Mouse (Mus musculus): ENCODE measurements around the gene Olfr165. TPM values are rescaled to one million over a fixed set of nuclear protein-coding genes. Genes with fewer than 3 reads are reported as not detected.
"Not testable (repeated sequence)": the region's sequence is repeated elsewhere in the genome, so short reads cannot be mapped to it uniquely, and the experiment has no call there.

The Olfr165 gene
- not detected in 2 replicates for polyA plus RNA-seq (2014; fragmentation: Nextera tagmentation; extraction: Ambion mirVana)

GRCm38 (mm10) chr16:19423034-19423433 lies at the start of gene Olfr165:
Gene Olfr165 (minus strand): TSS chr16:19423134.
- ATAC-seq (ENCODE audit: low read depth) (no peak), DNase-seq (ENCODE audit: low spot score) (no peak)
- no peaks in the 10 kb centered on the region for H3K36me3 ChIP-seq (ENCODE audit: control insufficient read depth, insufficient read depth, low read length)
- H3K27me3 ChIP-seq (replicated peaks; ENCODE audit: control insufficient read depth, insufficient read depth, low read length) = no peaks in the 10 kb centered on the region
- WGBS = 50% methylated on average over 1 of the region's 1 CpGs
- H3K9ac ChIP-seq (ENCODE audit: low read depth, low read length) = no peak within 1 kb of the TSS
- H3K4me2 ChIP-seq (ENCODE audit: low read depth, low read length) = no peak within 1 kb of the TSS
- no peak within 1 kb of the TSS for H3K4me3 ChIP-seq (ENCODE audit: low read depth, low read length)
- H3K27ac ChIP-seq (replicated peaks; ENCODE audit: low read depth, low read length) = no peak within 1 kb of the TSS
- H3K9me3 ChIP-seq (ENCODE audit: control insufficient read depth, low read length) = no peaks in the 10 kb centered on the region
- no peaks in the 10 kb centered on the region for H3K4me1 ChIP-seq (ENCODE audit: control insufficient read depth, insufficient read depth, low read length)

DNA sequence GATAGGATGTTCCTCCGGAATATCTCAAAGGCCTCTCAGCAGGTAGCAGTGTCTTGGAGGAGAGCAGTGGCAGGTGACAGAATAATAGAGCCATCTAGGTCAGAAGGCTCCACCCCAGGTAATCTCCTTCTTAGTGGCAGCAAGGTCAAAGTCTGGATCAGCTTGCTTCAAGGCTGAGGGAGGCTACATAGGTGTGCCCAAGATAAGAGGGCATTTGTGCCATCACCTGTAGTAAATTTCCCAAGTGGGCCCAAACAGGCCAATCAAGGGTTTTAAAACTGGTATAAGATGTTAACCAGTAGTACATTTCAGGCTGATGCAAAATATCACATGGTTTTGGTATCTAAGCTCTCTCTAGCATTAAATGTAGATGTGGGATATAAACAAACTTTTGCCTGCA lies 41.4 kb upstream of the Olfr165 start:
- H3K4me3 ChIP-seq (ENCODE audit: low read depth, low read length) = no peak overlapping the region
- no peak overlapping the region for H3K27ac ChIP-seq (replicated peaks; ENCODE audit: low read depth, low read length)
- no peaks in the 10 kb centered on the region for H3K4me1 ChIP-seq (ENCODE audit: control insufficient read depth, insufficient read depth, low read length)
- H3K27me3 ChIP-seq (replicated peaks; ENCODE audit: control insufficient read depth, insufficient read depth, low read length) = no peaks in the 10 kb centered on the region
- WGBS = 94% methylated on average over 1 of the region's 1 CpGs
- H3K9me3 ChIP-seq (ENCODE audit: control insufficient read depth, low read length) = no peaks in the 10 kb centered on the region
- no peaks in the 10 kb centered on the region for H3K36me3 ChIP-seq (ENCODE audit: control insufficient read depth, insufficient read depth, low read length)
- H3K9ac ChIP-seq (ENCODE audit: low read depth, low read length) = no peak overlapping the region
- DNase-seq (ENCODE audit: low spot score) (no peak), ATAC-seq (ENCODE audit: low read depth) (no peak)
- H3K4me2 ChIP-seq (ENCODE audit: low read depth, low read length) = no peak overlapping the region

- H3K27ac ChIP-seq (replicated peaks; ENCODE audit: low read depth, low read length); H3K4me1 ChIP-seq (ENCODE audit: control insufficient read depth, insufficient read depth, low read length); H3K27me3 ChIP-seq (replicated peaks; ENCODE audit: control insufficient read depth, insufficient read depth, low read length); H3K36me3 ChIP-seq (ENCODE audit: control insufficient read depth, insufficient read depth, low read length); H3K4me2 ChIP-seq (ENCODE audit: low read depth, low read length); H3K9ac ChIP-seq (ENCODE audit: low read depth, low read length); DNase-seq (ENCODE audit: low spot score); H3K9me3 ChIP-seq (ENCODE audit: control insufficient read depth, low read length); ATAC-seq (ENCODE audit: low read depth); H3K4me3 ChIP-seq (ENCODE audit: low read depth, low read length): not testable (repeated sequence)
- WGBS = 77% methylated on average over 4 of the region's 4 CpGs
These were observed 35.8 kb upstream of the Olfr165 start for GRCm38 (mm10) chr16:19458741-19459140.

DNA sequence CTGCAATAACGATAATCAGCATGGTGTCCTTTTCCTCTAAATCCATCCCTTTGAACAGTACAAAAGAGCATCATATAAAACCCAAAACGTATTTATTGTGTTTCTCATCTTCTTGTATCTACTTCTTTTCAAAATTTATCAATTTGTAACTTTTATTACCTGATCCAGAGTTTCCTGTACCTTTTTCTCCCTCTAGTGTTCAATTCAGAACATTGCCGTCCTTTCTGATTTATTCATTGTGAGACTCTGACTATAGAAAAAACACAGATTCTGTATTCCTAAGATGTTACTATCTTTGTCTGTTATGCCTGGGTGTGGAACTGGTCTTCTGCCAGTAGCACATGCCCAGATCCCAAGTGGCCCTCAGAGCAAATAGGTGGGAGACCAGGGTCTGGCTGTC lies 35.0 kb downstream of the Olfr165 start:
- no peaks in the 10 kb centered on the region for H3K27me3 ChIP-seq (replicated peaks; ENCODE audit: control insufficient read depth, insufficient read depth, low read length)
- H3K27ac ChIP-seq (replicated peaks; ENCODE audit: low read depth, low read length) = no peak overlapping the region
- DNase-seq (ENCODE audit: low spot score) = no peak
- no peak overlapping the region for H3K4me3 ChIP-seq (ENCODE audit: low read depth, low read length)
- 59% methylated on average over 3 of the region's 3 CpGs for WGBS
- H3K4me2 ChIP-seq (ENCODE audit: low read depth, low read length) = no peak overlapping the region
- H3K4me1 ChIP-seq (ENCODE audit: control insufficient read depth, insufficient read depth, low read length) = no peaks in the 10 kb centered on the region
- H3K36me3 ChIP-seq (ENCODE audit: control insufficient read depth, insufficient read depth, low read length) = no peaks in the 10 kb centered on the region
- H3K9ac ChIP-seq (ENCODE audit: low read depth, low read length) = no peak overlapping the region
- no peaks in the 10 kb centered on the region for H3K9me3 ChIP-seq (ENCODE audit: control insufficient read depth, low read length)
- ATAC-seq (ENCODE audit: low read depth) = no peak

Other genes starting within 250 kb of the Olfr165 start
- not detected in 2 replicates for gene Olfr164, start 109.1 kb downstream of the Olfr165 start, polyA plus RNA-seq (2014; fragmentation: Nextera tagmentation; extraction: Ambion mirVana)
- 0.07 and 0.09 TPM in 2 replicates for gene Olfr166, start 60.6 kb upstream of the Olfr165 start, polyA plus RNA-seq (2014; fragmentation: Nextera tagmentation; extraction: Ambion mirVana)
- gene Olfr167, start 99.1 kb upstream of the Olfr165 start, polyA plus RNA-seq (2014; fragmentation: Nextera tagmentation; extraction: Ambion mirVana) = not detected in 2 replicates
- gene Olfr168, start 112.4 kb upstream of the Olfr165 start, polyA plus RNA-seq (2014; fragmentation: Nextera tagmentation; extraction: Ambion mirVana) = not detected in 2 replicates
- gene Olfr169, start 148.7 kb upstream of the Olfr165 start, polyA plus RNA-seq (2014; fragmentation: Nextera tagmentation; extraction: Ambion mirVana) = not detected in 2 replicates
- gene Olfr170, start 188.7 kb upstream of the Olfr165 start, polyA plus RNA-seq (2014; fragmentation: Nextera tagmentation; extraction: Ambion mirVana) = 0.32 TPM in 1 of 2 replicates, not detected in the other
- gene Olfr171, start 206.8 kb upstream of the Olfr165 start, polyA plus RNA-seq (2014; fragmentation: Nextera tagmentation; extraction: Ambion mirVana) = 0.13 TPM in 1 of 2 replicates, not detected in the other

Measured in embryonic facial prominence, embryonic 14.5 days (tissue).